Mouse (Mus musculus) olfactory bulb, adult 2 months (tissue): ENCODE data around the gene Itga1.

Experiments used
- CTCF ChIP-seq: fragments of 200-500 bp; IDR thresholded peaks from 2 replicates; pipeline ENCODE4 v1.5.1; 2012; ENCODE audit warnings: low read depth, mild to moderate bottlenecking, low read length, moderate library complexity; ENCODE audit not compliant: insufficient read depth
- POLR2A ChIP-seq: fragments of 200-500 bp; IDR thresholded peaks from 2 replicates; pipeline ENCODE4 v1.6.1; 2012; ENCODE audit warnings: mild to moderate bottlenecking, low read depth, low read length, moderate library complexity; ENCODE audit not compliant: insufficient read depth

- TF ChIP-seq CTCF, result no peak
- TF ChIP-seq POLR2A, result no peak
Measured at GRCm38 (mm10) chr13:114964233-114964632, 137.5 kb downstream of the Itga1 start.
